Mouse (Mus musculus): ENCODE measurements at regions not wholly inside any gene's neighbourhood (a gene's known extent, or its start where the extent isn't known, plus 50 kb on each side); places are given as distances from the start of the nearest gene placed in this dataset.

DNA sequence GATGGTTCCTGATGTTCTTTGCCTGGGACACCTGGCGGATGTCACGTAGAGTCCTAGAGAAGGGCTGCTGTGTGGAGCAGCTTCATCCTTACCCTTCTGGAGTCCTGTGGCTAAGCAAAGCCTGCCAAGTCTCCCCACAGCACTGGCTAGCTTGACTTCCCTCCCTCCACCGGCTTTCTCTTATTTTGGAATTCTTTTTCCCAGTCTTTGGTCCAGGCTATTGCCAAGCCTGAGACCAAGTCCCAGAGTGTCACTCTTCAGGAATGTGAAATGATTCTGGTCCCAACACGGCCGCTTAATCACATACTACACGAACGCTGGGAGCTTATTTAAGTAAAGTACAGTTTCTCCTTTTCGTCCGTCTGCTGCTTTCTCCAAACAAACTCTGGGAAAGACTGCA is 146.4 kb downstream of the Fndc1 start:
- DNase-seq: no peak

DNA sequence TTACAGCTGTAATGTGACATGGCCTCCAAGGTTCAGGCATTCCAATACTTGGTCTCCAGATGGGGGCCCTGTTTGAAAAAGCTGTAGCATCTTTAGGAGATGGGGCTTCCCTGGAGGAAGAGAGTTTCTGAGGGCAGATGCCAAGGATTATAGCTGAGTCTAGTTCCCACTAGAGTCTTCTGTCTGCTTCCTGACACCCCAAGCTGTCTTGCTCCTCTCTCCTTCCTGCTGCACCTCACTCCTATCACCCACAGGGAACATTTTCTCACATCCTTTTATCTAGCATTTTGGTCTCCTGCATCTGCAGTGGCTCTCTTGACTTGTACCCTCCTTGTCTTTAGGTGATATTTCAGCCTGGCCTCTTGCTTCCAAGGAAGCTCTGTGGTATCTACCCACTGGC is 147.3 kb downstream of the Fndc1 start:
- DNase-seq: no peak

DNA sequence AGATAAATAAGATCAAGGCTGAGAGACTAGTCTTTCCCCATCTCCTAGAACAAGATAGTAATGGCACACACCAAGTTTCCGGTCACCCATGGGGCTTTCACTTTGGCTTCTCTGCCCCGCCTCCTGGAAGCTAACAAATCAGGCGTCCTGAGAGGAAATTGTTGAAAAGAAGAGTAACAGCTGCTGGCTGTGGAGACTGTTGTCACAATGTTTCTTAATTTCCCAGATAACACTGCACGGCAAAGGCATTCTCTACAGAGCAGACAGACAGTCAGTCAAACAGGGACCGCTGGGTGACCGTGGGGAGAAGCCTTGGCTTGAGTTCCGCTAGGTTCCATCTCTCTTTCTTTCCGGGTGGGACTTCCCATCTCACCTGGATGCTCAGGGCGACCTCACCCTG is 148.2 kb downstream of the Fndc1 start:
- no peak for DNase-seq

DNA sequence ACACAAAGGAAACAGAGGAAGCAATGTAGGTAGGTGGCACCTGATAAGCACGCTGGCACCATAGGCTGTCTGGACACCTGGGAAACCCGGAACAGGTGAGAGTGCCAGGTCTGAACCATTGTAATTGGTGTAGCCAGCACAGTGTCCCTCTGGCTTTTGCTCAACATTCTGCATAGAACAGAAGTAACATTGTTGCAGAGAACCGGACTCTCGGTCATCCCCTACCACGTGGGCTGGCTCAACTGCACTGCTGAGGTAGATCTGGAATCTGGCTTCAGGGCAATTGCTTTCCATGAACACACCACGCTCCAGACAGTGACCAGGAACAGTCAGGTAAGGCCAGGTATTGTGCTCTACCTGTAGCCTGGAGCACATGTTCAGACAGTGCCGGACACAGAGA is 149.3 kb downstream of the Fndc1 start:
- no peak for DNase-seq

DNA sequence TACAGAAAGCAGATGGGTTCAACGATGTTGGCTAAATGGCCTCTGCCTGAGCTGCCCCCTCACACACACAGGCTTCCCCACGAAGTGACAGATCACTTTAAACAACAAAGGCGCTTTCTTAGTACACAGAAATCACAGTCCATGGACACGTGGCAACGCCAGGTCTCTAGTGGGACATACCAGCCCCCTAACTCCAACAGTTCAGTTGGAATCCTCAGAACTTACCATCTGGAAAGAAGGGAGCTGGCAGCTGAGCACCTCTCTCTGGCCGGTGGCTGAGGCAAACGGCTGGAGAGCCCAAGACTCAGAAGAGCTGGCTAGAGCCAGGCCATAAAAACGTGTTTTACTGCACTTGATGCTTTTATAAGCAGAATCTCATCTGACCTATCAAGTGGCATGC is 149.8 kb downstream of the Fndc1 start:
- DNase-seq: no peak

DNA sequence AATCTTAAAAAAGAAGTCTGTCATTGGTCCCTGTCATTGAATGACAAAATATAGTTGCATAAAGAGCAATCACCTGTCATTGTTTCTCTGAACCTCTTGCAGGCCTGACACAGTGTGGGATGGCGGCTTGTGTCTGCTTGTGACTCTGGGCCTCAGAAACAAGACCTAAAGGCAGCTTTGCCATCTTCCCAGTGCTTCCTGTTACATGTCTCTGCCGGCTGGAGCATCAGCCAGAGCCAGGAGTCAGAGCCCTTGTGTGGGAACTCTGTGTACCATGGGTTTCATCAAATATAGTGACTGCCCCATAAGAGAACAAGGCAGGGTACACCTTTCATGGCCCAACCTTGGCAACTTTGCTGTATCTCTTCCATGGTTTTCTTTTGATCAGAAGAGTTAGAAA is 150.3 kb downstream of the Fndc1 start:
- DNase-seq: no peak

DNA sequence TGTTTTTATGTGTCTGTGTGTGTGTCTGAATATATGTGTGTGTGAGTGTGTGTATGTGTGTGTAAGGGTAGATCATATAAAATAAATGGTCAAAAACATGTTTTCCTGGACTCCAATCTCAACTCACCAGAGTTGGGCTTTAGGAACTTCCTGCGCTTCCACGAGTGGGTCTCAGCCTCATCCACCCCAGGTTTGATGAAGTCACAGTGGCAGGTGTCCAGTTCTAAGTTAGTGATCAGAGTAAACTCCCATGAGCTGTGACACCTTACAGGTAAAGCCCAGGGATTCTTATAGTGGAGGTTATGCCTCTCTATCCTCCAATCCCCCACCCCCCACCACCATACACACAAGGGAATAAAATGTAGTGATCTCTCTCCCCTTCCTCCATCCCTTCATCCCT is 152.6 kb downstream of the Fndc1 start:
- DNase-seq: no peak

DNA sequence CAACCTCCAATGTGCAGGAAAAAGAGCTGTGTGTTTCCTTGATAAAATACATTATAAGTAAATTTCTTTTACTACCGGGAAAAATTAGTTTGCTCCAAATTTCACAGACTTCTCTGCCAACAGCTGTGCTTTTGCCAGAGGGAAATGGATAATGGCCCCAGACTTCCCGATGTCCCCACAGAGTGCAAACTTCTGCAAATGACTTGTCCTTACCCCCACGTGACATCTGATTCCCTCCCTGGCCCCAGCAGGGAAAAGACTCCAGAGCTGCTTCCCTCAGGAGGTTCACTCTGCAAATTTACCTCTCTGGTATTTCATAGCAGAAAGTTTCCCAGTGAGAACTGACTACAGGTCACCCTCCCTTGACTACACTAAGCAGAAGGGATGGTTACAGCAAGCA is 159.3 kb downstream of the Fndc1 start:
- DNase-seq: no peak

DNA sequence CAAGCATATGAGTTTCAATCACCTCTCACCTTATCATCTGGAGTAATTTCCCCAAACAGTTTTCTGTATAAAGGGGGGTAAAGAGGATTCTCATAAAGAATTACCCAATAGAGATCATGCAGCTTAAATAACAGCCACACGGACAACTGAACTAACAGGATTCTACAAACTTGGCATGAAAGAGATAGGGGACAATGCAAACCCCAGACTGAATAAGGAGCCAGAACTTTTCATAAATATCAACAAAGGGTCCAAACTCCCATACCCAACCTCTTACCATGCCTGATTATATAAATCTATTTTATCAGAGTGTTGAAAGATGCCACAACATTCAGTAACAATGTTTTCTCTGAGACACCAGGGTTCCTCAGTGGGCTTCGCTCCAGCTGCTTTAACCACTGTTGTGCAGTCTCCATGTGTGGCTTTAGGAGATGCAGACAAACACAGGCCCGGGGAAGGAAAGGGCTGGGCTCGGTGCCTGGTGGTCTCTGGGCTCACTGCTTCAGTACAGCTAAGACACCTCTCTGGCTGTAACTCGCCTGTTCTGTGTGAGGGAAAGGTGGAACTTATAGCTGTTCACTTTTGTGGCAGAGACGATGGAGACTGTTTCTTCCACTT is 160.2 kb downstream of the Fndc1 start:
- DNase-seq: no peak

DNA sequence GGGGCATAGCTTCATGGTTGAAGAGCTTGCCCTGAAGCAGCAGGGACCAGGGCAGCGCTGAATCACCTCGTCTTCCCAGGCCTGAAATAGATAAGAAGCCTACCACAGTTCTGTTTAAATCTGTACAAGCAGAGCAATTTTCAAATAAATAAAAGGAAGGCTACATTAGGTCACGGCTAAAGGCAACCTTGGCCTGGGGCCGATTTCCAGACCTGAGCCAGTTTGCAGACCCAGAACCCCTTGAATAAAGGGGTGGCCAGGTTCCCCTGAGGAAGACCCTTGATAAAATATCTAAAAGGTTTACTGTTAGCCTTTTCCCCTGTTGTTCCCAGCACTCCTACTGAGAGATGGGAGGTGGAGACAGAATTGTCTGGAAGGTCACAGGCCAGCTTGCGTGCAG is 160.9 kb downstream of the Fndc1 start:
- DNase-seq: no peak

DNA sequence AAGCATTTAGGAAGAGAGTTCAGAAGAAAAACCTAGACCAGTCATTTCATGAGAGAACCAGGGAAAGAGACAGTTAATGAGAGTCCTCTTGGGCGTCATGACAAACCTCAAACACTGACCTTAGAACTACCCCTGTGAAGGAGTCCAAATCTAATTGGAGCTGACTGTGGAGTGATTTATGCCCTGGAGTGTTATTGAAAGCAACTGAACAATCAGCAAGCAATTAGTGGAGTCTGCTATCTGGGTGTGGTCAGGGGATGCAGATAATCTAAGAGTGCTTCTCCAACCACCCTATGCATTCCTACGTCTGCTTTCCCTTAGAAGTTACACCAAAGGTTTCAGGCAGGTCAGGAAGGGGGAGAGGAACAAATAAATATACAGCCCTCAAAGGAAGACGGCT is 161.4 kb downstream of the Fndc1 start:
- peak; percentile 28 for DNase-seq

DNA sequence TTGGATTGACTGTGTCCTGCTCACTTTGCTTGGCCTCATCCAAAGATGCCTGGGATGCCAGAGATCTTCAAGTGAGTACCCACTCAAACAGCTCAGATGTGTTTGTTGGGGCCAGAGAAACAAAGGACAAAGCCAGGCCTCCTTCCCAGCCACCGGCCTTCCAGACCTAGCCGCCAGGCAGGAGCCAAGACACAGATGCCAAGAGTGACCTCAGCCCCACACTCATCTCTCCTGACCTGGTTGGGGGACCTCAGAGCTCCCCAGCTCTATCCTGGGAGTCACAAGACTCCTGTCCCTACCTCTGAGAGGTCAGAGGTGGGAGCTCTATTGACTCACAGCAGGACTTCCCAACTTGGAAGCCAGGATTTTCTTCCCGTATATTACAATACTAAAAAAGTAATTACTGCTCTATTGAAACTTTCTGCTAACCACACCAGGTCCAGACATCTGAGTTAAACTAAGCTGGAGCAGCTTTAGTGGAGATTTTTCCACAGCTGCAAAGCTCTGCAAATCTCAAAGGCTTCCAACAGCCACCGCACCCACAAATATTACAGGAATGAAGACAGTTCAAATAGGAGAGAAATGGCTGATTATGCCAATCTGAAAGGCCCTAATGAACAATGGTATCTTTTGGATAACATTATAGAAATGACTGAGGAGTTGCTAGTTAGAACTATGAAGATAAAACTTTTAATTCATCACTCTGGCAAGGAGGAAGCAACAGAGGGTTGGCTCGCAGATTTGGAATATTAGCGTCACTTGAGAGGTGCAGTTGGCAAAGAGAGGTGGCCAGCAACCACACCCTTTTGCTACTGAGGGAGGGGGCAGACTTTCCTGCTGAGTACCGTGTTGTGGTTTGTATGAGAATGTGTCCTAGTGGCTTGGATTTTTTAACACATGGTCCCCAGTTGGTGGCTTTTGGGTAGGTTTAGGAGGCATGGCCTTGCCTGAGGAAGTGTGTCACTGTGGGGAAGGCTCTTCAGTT is 162.9 kb downstream of the Fndc1 start:
- no peak for DNase-seq

DNA sequence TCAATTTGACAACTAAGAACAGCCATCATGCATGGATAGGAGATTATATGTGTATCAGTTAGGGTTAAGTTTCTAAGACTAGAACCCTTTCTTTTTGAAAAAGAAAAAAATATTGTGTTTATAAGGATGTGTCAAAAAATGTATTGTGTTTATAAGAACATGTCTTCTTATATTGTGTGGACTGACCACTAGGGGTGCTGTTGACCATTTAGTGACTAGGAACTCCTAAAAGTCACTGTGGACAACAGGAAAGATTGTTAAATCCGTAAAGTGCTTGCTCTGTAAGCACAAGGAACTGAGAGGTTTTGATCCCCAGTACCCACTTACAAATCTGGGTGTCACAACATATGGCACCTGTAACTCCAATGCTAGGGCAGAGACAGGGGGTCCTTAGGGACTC is 170.6 kb downstream of the Fndc1 start:
- peak; percentile 29 for DNase-seq

DNA sequence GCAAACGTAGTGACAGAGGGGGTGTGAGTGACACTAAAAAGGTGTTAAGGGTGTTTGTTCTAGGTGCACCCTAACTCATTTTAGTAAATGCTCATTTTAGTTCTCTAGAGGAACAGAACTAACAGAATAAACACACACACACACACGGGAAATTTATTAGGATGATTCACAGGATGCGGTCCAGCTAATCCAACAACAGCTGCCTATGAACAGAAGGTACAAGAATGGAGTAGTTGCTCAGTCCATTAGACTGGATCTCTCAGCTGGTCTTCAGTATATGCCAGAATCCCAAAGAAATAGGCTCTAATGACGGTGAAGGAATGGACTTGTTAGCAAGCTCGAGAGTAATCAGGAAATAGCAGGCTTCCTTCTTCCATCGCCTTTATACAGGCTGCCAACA is 171.1 kb downstream of the Fndc1 start:
- no peak for DNase-seq

DNA sequence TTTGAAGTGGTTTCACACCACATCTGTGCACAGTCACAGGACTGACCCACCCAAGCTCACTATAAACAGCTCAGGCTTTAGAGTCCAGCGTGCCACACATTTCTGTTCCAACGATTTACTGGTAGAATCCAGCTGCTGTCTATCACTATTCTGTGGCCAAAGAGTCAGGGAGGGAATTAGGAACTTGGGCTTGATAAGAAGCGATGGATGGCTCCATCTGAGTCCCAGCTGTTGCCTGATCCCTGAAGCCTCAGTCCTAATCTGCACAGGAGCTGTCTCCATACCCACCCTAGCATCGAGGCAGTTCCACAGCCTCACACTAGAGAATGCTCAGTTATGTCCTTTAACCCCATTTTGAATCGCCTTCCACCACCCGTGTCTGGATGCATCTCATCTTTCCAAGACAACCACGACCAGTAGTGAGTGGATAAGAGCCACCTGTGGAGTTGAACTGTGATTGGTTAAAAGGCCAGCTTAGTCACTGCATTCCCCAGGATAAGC is 173.0 kb downstream of the Fndc1 start:
- DNase-seq: no peak

DNA sequence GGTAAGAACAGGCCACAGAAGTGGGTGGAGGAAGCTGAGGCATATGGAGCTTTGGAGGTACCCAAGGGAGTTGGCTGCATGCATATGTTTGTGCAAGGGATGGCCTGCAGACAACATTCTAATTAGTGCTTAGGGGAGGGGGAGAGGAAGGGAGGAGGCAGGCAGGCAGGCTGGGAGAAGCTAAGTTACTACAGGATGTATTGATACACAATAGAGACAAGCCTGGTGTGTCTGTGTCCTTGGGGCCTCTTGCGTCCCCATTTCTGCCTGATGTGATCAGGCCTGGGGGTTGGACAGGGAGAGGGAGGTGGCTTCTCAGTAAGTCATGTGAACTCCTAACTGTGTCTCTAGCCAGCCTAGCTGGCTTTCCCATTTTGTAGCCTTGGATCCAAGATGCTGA is 175.1 kb downstream of the Fndc1 start:
- DNase-seq: peak; percentile 19

DNA sequence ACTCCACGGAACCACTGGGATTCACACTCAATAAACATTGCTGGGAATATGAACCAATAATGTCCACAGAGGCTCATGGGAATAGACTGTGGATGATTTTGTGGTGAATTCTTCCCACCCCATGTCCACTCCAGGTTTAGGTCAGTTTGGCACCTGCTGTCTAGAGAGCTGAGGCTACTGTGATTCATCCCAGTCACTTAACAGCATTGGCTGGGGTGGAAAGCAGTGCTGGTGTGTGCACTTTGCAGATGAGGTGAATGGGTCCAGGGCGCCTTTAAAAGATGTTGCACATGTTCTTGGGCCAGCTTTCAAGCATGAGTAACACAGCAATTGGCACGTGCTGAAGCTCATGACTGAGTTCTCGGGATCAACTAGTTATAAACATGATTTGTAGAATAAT is 176.7 kb downstream of the Fndc1 start:
- no peak for DNase-seq

DNA sequence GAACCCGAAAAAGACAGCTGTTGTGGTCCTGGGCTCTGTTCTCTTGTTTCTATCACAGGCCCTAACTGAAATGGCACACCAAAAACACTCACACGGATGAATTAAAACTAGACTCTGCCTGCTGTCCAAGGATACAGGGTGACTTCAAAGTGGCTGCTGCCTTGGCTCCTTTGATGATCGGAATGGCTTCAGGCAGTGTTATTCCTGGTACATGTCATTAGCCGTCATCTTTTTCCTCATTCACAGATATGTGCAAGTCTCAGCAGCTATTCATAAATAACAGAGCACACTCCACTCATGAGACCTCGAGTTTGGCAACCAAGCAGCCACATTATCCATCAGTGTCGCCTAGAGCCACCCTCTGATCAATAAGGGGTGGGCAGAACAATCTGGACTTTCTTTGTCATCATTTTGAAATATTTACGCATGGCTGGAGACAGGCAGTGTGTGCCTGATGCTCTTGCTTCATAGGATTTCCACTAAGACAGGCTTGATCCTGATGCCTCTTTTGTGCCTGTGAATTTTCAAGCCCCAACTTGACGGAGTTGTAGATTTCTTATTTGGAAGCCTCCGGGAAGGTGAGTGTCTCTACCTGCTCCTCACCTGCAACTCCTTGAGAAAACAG is 182.1 kb downstream of the Fndc1 start:
- peak; percentile 43 for DNase-seq

DNA sequence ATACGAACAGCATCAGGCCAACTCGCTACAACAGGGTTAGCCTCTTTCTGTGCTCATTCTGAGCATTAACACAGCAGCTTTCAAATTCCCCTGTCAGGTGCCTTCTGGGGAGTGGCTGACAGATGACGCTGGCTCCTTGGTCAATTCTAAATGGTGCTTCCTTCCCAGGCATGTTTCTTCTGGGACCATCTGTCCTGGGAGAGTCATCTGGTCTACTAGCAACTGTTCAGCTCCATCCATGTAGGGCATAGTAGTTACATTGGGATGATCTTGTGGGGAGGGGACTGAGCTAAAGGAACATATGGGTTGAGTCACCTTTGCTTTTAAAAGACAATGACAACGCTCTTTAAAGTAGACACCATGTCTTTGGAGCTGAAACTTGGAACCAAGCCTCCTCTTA is 183.5 kb downstream of the Fndc1 start:
- no peak for DNase-seq

DNA sequence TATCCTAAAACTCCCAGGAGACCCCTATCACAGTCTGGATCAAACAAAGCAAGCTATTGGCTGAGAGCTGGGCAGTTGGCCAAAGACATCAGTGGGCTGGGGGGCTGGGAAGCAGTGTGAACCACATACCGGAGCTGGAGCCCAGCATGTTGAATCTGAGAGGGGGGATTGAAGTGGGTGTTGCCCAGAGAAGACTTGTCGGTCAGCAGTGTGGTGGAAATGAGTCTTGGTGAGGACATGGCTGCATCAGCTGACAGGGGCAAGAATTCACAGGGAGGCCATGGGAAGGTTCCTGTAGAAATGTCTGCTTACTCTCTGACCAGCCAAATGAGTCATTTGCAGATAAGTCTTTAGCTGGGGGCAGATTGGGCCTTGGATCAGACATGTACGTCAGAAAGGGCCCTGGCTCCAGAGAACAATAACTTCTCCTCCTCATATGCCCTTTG is 184.6 kb downstream of the Fndc1 start:
- DNase-seq: peak; percentile 38

DNA sequence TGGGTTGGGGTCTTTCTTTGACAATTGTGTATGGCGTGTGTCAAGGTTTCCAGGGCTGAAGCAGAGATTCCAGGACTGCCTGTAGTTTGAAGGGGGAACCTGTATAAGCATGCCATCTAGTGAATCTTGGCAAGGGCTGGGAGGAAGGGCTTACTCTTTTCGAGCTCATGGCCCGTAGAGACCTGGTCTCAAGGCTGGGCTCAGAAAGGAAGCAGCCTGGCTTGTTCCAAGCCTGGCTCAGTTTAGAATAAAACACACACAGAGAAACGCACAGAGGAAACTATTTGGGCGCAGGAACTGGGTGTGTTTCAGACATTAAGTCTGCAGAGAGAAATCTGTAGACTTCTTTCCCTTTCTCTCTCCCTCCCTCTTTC is 192.8 kb downstream of the Fndc1 start:
- DNase-seq: no peak

DNA sequence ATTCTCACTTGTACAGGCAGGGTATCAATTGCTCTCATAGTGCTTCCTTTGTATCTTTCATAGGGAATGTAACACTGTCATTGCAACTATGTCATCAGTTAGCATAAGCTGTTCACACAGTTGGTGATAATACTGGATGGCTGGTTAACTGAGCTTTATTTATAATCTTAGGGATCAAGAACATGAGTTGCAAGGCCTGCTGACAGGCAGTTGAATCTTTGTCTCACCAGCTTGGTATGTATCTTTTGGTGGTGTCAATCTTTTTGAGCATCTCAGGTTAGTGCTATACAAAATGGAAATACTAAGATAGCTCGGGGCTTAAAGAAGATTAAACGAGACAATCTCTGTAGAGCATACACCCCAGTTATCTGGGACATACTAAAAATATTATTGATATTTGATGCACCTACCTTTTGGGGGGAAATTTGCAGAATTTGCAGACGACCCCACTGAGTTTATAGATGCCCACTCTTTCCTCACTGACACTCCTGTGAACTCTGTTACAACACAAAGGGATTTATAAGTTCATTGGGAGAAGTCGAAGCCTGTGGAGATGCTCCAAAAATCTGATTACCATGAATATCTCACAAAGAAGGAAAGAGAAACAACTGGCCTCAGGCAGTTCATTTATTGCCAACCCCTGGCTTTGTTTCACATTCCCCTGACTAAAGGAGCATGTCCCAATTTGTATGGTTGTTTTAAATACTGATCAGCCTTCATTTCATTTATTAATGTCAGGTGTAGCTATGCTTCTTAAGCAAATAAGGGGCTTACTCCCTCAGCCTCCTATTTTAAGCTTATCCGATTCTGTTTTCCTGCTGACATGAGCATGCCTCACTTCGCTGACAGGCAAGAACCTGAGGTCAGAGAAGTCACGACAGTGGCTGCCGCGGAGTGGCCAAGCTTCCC is 193.5 kb downstream of the Fndc1 start:
- DNase-seq: no peak

DNA sequence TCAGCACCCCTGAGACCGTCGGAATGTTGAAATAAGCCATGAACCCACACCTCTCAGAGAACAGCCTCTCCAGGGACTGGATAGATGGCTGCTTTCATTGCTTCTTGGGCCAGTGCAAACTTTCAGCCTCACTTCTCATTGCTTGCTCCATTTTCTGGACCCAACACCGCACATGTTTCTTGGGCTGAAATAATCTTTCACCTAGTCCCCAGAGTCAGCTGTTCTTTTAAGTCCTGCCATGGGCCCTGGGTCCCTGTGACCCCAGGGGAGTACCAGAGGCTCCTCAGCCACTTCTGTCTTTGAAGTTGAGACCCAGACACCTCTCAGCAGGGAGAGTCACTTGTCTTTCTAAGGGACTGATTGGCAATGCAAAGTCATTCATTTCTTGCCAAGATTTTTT is 201.4 kb downstream of the Fndc1 start:
- DNase-seq: no peak
